Mouse (Mus musculus): Measurements from ENCODE around the gene Pdx1.

The Pdx1 gene

DNA sequence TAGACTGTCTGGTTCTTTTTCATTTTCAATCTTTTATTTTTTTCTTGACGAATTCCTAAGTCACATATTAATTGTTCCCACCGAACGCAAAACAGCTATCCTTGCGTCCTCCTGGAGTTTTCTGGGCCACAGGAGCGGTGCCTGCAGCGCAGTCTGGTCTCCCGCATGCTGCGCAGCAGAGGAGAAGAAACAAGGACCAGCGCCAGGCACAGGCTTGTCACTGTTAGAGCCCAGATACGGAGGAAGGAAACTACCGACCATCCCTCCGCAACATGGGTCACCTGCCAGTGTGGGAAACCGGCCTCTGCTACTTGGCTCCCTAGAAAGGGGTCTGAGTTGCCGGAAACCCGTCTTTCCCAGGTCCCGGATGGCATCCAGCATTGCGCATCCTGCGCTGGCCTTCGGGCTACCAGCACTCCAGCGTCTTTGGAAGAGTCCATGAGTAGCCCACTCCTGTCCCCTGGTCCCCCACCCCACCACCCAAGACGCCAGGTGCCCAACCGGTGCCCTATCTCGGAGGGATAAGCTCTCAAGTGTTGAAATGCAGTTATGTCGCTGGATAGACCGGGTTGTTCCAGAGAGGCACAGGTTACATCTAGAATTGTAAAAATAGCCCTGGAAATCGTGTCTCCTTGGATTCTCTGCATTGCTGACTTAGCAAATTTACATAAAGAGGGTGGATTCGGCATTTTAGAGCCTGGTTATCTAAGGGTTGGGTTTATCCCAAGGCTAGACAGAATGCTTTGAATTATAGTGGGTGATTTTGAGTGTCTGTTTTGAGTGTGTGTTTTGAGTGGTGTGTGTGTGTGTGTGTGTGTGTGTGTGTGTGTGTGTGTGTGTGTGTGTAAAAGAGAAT lies 43.3 kb downstream of the Pdx1 start:
- peak; percentile 80 for DNase-seq

DNA sequence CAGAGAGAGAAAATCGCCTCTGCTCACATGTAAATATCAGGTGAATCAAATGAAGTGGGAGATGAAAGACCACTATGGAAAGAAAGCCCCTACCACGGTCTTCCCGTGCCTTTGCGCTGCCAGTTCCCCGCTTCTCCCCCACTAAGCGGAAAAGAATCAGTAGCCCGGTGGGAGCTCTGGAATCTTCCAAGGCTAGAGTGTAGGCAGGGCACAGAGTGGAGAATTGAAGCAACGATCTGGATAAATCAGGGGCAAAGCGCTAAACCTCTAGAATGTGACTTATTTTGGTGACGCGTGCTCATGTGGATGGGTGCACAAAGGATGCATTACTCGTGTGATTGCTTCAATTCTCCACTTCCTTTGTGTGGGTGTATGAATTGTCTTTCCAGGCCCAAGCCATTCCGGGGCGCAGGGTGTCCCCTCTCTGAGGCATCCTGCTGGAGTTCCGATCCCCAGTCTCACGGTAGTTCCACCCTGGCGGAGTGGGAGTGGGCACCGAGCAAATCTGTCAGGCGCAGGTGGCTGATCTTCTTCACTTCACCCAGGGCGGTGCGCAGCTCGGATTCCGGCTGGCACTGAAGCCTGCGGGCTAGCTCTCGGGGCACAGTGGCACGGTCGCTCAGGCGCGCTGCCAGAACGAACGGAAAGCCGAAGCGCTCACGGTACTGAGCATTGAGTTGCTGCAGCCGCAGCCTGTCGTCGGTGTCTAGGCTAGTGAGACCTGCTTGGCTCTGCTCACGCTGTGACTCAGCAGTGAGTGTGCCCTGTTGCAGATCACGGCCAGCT lies 45.1 kb downstream of the Pdx1 start:
- peak; percentile 51 for DNase-seq

DNA sequence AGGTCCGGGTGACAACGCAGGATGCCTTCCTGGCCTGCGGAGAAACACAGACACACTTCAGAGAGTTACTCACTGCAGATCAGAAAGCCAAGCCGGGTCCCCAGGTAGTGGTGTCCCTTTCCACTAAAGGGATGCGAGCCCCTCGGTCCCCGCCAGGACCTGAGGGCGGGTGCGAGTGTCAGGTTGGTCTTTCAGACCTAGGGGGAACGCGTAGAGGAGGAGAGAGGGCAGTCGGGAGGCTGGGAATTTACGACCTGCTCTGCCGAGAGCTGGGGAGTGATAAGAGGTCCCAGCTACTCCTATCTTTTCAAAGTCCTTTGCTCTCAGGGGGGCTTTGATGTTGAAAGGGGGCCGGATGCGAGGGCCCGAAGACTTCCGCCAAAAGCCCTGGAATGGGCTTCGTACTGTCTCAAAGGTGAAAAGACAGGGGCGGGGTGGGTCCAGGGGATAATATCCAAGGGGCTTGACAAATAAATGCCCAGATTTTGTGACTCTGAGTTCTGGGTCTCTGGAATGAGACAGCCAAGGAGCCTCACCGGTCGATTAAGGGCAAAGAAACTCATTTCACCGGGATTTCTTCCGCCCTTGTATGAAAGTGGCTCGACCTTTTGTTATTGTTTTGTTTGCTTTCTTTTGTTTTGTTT lies 45.8 kb downstream of the Pdx1 start:
- peak; percentile 84 for DNase-seq

DNA sequence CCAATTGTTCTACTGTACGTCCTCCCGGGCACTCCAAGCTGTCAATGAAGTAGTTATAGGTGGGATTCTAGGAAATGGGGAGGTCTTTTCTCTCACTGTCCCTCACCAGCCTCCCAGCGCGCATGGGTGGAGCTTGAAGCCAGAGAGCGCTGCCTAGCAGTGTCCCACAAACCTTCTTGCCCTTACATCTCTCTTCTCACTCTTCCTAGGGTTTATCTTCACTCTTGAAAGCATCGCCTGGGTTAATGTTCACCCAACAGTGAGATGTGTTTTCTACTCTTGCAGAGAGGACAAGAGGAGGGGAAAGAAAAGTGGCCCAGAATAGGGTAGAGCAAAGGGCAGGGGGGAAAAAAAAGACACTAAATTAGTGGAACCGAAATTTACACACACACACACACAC lies 47.6 kb downstream of the Pdx1 start:
- no peak for DNase-seq

DNA sequence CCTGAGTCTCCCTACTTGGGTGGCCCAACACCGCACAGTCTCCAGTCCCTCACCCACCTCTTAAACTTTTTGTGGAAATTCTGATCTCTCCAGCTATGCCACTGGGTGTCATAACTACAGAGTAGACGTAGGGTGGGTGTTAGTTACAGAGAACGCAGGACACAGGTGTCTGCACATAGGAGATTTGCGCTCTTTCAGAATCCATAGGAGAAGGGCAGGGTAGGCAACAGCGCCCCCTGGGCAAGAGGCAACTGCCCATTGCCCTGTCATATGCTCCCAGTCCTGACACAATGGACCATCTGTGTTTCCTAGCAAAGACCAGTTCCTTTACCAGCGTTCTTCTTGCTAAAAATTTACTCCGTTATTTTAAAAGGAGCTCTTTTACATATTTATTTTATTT lies 48.2 kb downstream of the Pdx1 start:
- DNase-seq: no peak

DNA sequence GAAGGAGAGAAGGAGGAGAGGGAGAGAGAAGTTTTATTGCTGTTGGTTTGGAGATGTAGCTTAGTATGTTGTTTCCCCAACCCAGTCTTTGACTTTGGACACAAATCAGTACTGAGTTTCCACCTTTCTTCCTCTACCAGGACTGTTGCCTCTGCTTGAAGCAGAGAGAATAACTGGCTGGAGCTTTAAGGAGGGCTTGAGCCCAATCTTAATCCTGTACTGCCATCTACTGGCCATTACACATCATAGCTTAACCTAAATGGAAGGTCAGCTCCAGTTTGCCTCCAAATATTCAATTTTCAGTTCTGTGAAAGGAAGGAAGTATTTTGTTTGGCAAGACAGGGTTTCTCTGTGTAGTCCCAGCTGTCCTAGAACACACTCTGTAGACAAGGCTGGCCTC lies 49.9 kb downstream of the Pdx1 start:
- no peak for DNase-seq

DNA sequence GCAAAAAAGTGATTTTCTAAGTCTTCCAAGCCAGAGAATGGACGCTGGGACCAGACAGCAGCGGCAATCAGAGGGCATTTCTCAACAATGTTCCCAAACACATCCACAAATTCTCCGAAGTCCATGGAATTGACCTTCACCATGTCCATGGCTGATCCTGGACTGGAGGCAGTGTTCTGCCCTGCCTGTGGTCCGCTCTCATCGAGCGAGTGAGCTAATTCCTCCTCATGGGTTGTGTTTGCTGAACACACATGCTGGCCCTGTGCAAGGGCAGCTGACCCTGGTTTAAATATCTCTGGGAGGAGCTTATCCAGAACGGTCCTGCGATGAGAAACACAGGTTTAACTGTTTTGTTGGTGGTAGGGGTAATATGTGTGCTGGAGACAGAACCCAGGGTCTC lies 52.4 kb downstream of the Pdx1 start, which contains the start of gene Urad:
Urad (minus strand) TSS at position 258 of the 400 bp plus-strand sequence.
- DNase-seq: no peak

DNA sequence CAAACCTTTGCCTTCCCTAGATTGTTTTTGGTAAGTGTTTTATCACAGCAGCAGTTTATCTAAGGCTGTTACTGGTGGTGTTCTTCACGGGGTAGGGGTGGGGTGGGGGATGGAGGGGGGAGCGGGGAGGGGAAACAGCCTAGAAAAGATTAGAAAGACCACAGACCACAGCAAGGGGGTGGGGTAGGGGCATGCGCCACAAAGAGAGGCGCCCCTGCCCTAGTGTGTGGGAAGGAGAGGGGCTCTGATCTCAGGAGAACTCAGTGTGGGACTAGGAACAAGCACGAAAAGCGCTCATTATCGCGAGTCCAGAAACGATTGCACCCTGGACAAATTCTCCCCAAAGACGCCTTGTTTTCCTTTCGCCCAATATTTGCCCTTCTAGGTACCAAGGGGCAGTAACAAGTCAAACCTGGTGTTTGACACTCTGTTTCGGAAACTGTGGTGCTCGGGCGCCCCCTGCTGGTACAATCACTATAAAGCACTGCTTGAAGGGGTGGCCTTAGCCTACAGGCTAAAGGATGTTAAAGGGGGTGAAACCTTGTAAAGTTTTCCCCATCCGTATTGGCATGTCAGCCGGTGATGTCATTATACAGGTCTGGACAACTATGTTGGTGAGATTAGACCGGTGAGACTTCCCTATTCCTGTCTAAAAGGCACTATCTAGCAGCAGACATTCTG lies 53.6 kb downstream of the Pdx1 start:
- peak; percentile 90 for DNase-seq
